Mouse (Mus musculus) forebrain, postnatal 0 days (tissue): Measurements from ENCODE around the gene Ppp1r9b. TPM values are rescaled to one million over a fixed set of nuclear protein-coding genes. Genes with fewer than 3 reads are reported as not detected.
A peak's percentile ranks its signal among the peaks of the same experiment; 100 is the strongest.

Source experiments
- ATAC-seq: fragments of 200-750 bp; cut with Nextera tagmentation; 2 replicates; pipeline ENCODE4 v1.8.0; 2017; ENCODE audit warnings: mild to moderate bottlenecking, moderate library complexity
- DNase-seq: peaks from one replicate; pipeline ENCODE4 v3.0.0-alpha.2; 2015
- H3K27ac ChIP-seq: fragments of 300-500 bp; sonication (generic); 2 replicates; pipeline ENCODE4 v1.5.1; 2014; ENCODE audit warnings: low read depth, mild to moderate bottlenecking, antibody characterized with exemption, low read length, moderate library complexity, mixed read lengths
- H3K27me3 ChIP-seq: fragments of 300-500 bp; sonication (generic); 2 replicates; pipeline ENCODE4 v1.6.1; 2014; ENCODE audit warnings: mild to moderate bottlenecking, low read length, mixed read lengths; ENCODE audit not compliant: insufficient read depth
- H3K36me3 ChIP-seq: fragments of 300-500 bp; sonication (generic); 2 replicates; pipeline ENCODE4 v1.6.1; 2014; ENCODE audit warnings: mild to moderate bottlenecking, moderate library complexity; ENCODE audit not compliant: insufficient read depth
- H3K4me1 ChIP-seq: fragments of 300-500 bp; sonication (generic); 2 replicates; pipeline ENCODE4 v1.6.1; 2014; ENCODE audit warnings: antibody characterized with exemption; ENCODE audit not compliant: insufficient read depth
- H3K4me2 ChIP-seq: fragments of 300-500 bp; sonication (generic); 2 replicates; pipeline ENCODE4 v1.6.1; 2014; ENCODE audit warnings: low read depth, mild to moderate bottlenecking, moderate library complexity
- H3K4me3 ChIP-seq: fragments of 300-500 bp; sonication (generic); 2 replicates; pipeline ENCODE4 v1.5.1; 2014; ENCODE audit warnings: low read depth, low read length, mixed read lengths
- H3K9ac ChIP-seq: fragments of 300-500 bp; sonication (generic); 2 replicates; pipeline ENCODE4 v1.6.1; 2014; ENCODE audit warnings: mild to moderate bottlenecking
- H3K9me3 ChIP-seq: fragments of 300-500 bp; sonication (generic); 2 replicates; pipeline ENCODE4 v1.6.1; 2016; ENCODE audit warnings: low read length
- CTCF ChIP-seq: sonication (generic); IDR thresholded peaks from 2 replicates; pipeline ENCODE4 v1.5.1; 2016; ENCODE audit warnings: antibody characterized with exemption, control low read depth, low read depth
- WGBS: fragments of 180-500 bp; shearing (Covaris S2); extraction: QIAGEN DNeasy Blood & Tissue Kit; methylation state at CpG from one replicate; pipeline ENCODE4 v1.1.7; 2014; 5-methylcytosine and 5-hydroxymethylcytosine counted together
- polyA plus RNA-seq: library from polyadenylated mRNA; unstranded; fragments of >200 nt; fragmentation: Nextera tagmentation; extraction: Ambion mirVana; gene quantifications from 2 replicates; pipeline ENCODE4 v1.2.1, GENCODE M21; 2015
- total RNA-seq: library from RNA; depleted of rRNA; stranded (reverse); fragments of >200 nt; gene quantifications from 2 replicates; pipeline ENCODE4 v1.2.3, GENCODE M21; 2014

The Ppp1r9b gene
- total and polyA plus RNA-seq, 2 experiments from 2014 or later, result 22.3 to 202 TPM

- H3K36me3 ChIP-seq, result peaks cover 17% of the 10 kb centered on the region
- no peaks in the 10 kb centered on the region for H3K9me3 ChIP-seq
- peaks cover 41% of the 10 kb centered on the region for H3K4me1 ChIP-seq
- no peak for DNase-seq
- peak overlapping the region; percentile 91 for H3K4me2 ChIP-seq
- peak overlapping the region; percentile 9; the same call in 1 of the 2 replicates for H3K27ac ChIP-seq
- no peaks in the 10 kb centered on the region for H3K27me3 ChIP-seq
- ATAC-seq, result no peak
- 1% methylated on average over 22 of the region's 22 CpGs for WGBS
- no peak for TF ChIP-seq CTCF
- peak overlapping the region; percentile 93 for H3K4me3 ChIP-seq
- peak overlapping the region; percentile 96 for H3K9ac ChIP-seq
Observed at GRCm38 (mm10) chr11:94992754-94993606, 2.1 kb downstream of the Ppp1r9b start.

DNA sequence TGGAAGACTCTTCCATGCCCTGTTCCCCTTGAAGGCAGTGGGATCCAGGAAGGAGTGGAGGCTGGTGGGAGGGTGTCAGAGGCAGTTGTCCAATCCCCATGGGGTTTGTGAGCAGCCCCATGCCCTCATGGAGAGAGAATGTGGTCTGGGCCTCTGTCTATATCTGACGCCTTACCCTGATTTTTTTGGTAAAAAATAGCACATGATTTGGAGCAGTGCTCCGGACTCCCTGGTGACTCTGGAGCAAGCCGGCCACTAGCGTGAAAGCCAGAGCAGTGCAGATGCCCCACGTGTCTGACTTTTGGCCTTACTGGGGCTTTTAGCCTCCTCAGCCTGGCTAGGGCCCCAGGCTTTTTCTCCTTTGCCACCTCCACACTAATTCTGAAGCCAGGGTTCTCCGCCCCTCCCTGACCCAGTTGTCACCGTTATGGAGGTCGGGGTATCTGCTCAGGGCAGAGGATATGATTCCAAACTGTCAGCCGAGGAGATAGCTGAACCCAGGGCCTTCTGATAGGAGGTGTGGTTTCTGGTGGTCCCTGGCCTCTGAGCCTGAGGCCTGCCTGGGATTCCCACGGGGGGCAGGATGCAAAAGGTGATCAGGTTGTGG lies 3.5 kb downstream of the Ppp1r9b start:
- Histone ChIP-seq H3K9ac (peak overlapping the region; percentile 96), H3K9me3 (no peaks in the 10 kb centered on the region), H3K27me3 (no peaks in the 10 kb centered on the region), H3K4me3 (peak overlapping the region; percentile 93), H3K4me1 (peaks cover 34% of the 10 kb centered on the region), H3K4me2 (peak overlapping the region; percentile 91), H3K27ac (no peak overlapping the region), H3K36me3 (peaks cover 23% of the 10 kb centered on the region)
- no peak for TF ChIP-seq CTCF
- ATAC-seq, result no peak
- WGBS, result 43% methylated on average over 10 of the region's 10 CpGs
- DNase-seq, result no peak

- peak overlapping the region; percentile 91 for H3K4me2 ChIP-seq
- H3K9ac ChIP-seq, result peak overlapping the region; percentile 96
- peaks cover 31% of the 10 kb centered on the region for H3K36me3 ChIP-seq
- no peaks in the 10 kb centered on the region for H3K27me3 ChIP-seq
- ATAC-seq (no peak), DNase-seq (no peak)
- 82% methylated on average over 11 of the region's 11 CpGs for WGBS
- H3K4me3 ChIP-seq, result peak overlapping the region; percentile 93
- H3K9me3 ChIP-seq, result no peaks in the 10 kb centered on the region
- H3K4me1 ChIP-seq, result peaks cover 29% of the 10 kb centered on the region
- no peak for TF ChIP-seq CTCF
- H3K27ac ChIP-seq, result no peak overlapping the region
Observed at GRCm38 (mm10) chr11:94994947-94995772, 4.3 kb downstream of the Ppp1r9b start.

DNA sequence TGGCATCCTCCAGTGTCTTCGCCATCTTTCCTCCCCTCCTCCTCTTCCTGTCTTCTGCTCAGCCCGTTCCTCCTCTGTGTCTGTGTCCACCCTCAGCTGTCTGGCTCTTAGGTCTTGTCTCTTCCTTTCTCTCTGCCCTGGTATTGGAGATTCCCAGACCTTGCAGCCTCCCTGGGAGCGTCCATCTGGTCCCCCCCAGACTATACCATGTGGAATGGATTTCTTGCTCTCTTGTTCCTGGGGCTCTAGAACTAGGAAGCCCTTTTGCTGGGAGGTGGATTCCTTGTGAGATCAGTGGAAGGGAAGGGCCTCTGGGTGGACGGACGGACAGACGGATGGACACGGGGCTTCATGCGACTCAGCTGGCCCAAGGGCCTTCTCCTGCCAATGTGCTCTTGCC lies 5.3 kb downstream of the Ppp1r9b start:
- ATAC-seq, result no peak
- no peak overlapping the region for H3K27ac ChIP-seq
- no peaks in the 10 kb centered on the region for H3K9me3 ChIP-seq
- no peak for DNase-seq
- WGBS, result 82% methylated on average over 8 of the region's 8 CpGs
- peaks cover 25% of the 10 kb centered on the region for H3K4me1 ChIP-seq
- no peak for TF ChIP-seq CTCF
- no peaks in the 10 kb centered on the region for H3K27me3 ChIP-seq
- no peak overlapping the region; the same call in 1 of the 2 replicates for H3K9ac ChIP-seq
- H3K4me3 ChIP-seq, result no peak overlapping the region
- peak overlapping the region; percentile 91 for H3K4me2 ChIP-seq
- H3K36me3 ChIP-seq, result peaks cover 39% of the 10 kb centered on the region

DNA sequence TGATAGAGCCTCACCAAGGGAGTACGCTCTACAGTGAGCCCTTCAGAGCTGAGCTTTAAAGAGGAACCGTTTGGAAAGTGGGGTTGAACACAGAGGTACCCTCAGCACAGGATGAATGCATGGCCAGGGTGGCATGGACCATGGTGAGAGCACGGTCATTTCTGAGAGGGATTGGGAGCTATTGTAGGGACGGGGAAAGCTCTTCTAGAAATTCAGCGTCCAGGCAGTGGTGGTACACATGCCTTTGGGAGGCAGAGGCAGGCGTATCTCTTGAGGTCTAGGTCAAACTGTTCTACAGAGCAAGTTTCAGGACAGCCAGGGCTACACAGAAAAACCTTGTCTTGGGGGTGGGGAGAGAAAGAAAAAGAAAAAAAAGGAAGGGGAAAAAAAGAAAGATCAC lies 6.1 kb downstream of the Ppp1r9b start:
- no peaks in the 10 kb centered on the region for H3K9me3 ChIP-seq
- no peaks in the 10 kb centered on the region for H3K27me3 ChIP-seq
- no peak overlapping the region for H3K4me3 ChIP-seq
- peaks cover 25% of the 10 kb centered on the region for H3K4me1 ChIP-seq
- TF ChIP-seq CTCF, result no peak
- ATAC-seq, result no peak
- no peak for DNase-seq
- no peak overlapping the region for H3K27ac ChIP-seq
- 91% methylated on average over 6 of the region's 6 CpGs for WGBS
- H3K4me2 ChIP-seq, result no peak overlapping the region
- H3K9ac ChIP-seq, result no peak overlapping the region
- H3K36me3 ChIP-seq, result peaks cover 46% of the 10 kb centered on the region

DNA sequence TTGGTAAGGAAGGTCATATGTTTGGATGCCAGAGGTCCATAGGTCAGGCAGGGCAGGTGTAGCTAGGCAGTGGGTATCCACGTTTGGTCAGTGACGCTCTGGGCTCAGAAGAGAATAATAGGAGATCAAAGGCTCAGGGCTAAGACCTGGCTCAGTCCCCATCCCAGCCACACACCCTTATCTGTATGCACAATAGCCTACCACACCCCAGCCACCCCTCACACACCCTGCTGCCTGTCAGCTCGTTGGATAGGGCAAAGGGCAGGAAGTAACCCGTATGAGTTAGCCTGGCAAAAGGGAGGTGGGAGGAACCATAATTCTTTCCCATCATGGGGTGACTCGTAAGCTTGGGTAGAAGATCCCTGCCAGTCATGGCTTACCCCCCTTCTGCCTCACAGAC lies 6.8 kb downstream of the Ppp1r9b start:
- DNase-seq (no peak), ATAC-seq (no peak)
- H3K27me3 ChIP-seq, result no peaks in the 10 kb centered on the region
- H3K9me3 ChIP-seq, result no peaks in the 10 kb centered on the region
- no peak overlapping the region for H3K27ac ChIP-seq
- no peak overlapping the region for H3K4me3 ChIP-seq
- peaks cover 25% of the 10 kb centered on the region for H3K4me1 ChIP-seq
- H3K36me3 ChIP-seq, result peaks cover 52% of the 10 kb centered on the region
- WGBS, result 61% methylated on average over 5 of the region's 5 CpGs
- no peak overlapping the region for H3K4me2 ChIP-seq
- no peak for TF ChIP-seq CTCF
- no peak overlapping the region for H3K9ac ChIP-seq
